Mouse (Mus musculus): ENCODE measurements at regions not wholly inside any gene's neighbourhood (a gene's known extent, or its start where the extent isn't known, plus 50 kb on each side); places are given as distances from the start of the nearest gene placed in this dataset.
A peak's percentile ranks its signal among the peaks of the same experiment; 100 is the strongest.

DNA sequence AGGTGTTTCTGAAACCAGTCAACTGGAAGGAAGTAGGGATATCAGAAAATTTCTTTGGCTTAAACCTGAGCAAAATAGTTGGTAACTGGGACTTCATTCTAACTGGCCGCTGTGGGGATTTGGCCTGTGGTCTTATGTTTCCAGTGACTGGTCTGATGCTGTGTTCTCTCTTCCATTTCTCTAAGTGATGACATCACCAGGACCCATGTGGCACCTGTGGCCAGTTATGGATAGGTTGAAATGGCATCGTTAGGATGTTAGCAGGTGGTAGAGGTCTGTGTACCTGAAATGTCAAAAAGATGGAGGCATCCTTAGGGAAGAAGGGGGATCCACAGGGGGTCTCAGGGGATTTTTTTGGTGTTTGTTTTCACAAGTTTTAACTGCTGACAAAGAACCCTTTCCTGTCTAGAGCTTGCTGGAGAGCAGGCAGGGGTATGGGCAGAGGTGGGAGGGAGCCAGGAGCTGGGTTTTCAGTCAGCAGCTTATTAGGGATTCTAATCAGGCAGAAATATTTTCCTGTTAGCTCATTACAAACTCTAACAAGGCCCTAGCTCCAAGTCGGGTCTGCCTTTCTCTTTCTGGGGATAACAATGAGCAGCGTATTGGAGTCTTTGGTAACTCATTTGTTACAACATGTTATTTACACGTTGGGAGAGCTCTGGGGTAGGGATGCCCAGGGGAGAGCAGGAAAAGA is 170.2 kb downstream of the Adck1 start:
- DNase-seq, result no peak

DNA sequence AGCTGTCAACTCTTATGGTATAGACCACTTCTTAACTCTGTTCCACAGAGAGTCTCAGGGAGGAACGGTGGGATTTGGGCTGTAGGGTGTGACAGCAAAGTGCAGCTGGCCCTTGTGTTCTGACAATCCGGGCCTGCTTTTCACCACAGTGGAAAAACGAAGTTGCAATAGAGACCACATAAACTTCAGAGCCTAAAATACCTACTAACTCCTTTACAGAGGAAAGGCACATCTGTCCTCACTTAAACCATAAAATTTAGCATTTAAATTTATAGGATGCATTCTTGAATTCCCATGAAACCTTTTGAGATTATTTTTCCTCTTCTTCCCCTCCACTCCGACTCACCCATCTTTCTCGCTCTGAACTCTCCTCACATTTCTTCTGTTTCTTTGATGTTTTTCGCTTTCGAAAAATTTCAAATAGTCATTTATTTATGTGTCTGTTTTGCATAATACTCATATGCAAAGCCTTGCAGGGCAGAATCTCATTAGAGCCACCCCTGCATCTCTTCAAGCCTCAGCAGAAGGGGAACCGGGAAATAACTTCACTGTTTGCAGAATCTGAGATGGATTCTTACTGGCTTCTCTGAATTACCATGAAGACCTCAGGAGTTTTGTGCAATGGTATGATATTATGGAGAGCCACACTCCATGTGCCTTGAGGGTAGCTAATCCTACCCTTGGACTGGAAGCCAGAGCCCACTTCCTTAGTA is 172.1 kb downstream of the Adck1 start:
- DNase-seq, result no peak

DNA sequence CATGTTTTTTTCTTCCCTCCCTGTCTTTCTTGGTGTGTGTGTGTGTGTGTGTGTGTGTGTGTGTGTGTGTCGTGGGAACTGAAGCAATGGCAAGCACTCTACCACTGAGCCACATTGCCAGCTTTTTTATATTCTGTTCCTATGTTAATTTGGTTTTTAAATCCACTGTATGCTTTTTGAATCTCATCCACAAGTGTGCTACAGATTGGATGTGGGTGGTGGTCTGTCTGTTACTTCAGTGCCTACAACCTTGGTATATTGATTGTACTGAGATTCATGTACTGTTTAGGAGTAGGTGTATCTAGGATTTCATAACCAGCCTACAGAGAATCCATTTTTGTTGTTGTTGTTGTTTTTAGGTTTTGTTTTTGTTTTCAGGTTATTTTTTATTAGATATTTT is 170.8 kb upstream of the Nrxn3 start:
- DNase-seq, result no peak

DNA sequence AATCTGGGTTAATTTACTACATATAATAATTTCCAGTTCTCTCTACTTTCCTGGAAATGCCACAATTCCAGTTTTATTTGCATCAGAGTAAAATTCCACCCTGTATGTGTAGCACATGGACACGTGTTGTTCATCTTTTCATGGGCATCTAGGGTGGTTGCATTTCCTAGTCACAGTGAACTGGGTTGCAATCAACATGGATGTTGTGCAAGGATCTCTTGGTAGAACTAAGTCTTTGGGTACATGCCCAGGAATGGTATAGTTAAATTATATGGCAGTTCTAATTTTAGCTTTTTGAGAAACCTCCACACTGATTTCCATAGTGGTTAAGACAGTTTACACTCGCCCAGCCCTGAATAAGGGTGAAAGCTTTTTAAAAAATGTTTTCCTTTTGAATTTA is 167.2 kb upstream of the Nrxn3 start:
- no peak for DNase-seq

DNA sequence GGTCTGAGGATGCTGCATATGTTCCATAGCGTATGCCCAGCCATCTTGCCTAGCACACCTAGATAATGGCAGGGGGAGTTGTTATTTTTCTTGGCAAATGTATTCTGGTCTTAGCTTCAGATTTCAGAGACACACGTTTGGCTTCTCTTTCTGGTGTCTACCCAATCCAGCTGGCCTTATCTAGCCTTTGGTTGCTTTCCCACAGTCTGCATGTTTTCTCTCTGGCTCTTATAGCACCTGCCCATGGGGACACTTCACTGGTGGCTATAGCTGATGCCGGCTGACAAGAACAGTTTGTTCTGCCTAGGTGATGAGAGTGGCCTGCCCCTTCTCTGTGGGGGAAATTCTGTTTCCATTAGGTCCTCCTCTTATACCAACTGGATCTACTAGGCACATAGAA is 164.6 kb upstream of the Nrxn3 start:
- DNase-seq, result no peak

DNA sequence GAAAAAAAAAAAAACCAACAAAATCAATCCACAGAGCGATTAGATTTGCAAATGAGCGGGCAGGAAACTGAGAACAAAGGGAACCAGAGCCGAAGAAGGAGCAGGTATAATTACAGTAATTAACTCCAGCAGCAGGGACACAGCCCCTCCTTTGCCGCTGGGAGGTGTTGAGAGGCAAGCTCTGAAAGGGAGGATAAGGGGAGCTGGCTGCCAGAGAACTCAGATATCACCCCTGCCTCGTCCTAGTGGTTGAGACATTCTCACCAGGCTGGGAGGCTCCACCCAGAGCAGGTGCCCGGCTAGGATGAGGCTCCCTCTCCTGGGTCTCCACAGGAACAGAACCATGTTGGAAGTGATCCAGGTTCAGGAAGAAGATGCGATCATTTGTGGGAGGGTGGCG is 142.7 kb upstream of the Nrxn3 start:
- peak; percentile 22 for DNase-seq

DNA sequence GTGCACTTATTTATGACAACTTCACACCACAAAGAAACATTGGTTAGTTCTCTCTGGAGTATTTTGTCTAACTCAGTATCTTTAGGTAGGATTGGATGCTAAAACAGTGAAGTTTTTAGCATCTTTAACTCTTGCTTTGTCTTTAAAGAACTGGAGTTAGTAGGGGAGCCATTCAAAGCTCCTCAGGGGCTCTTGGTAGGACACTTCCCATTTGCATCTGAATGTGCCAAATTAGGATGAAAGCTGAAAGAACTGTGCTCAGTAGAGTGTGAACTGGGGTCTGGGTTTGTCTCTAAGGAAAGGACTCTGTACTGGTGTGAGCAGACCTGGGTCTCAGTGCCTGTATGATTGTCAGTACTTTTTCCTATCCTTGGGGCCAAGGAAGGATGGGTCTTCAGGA is 116.7 kb upstream of the Nrxn3 start:
- DNase-seq, result no peak

DNA sequence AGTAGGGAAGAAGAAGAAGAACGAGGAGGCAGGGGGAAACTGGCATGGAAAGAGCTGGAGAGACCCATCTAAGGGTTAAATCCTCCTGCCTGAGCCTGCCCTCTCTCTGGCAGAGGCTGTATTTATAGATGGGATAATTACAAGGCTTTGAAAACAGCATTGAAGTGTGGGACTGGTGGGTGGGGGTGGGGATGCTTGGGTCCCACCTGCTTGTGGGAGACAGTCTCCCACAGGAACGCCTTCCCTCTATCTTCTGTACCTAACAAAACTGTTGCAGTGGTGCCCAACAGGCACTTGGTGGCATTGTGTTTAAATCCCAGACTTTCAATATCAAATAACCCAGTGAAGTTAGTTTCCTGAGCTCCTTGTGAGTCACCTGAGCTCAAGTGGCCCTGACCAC is 102.6 kb upstream of the Nrxn3 start:
- DNase-seq, result peak; percentile 2

DNA sequence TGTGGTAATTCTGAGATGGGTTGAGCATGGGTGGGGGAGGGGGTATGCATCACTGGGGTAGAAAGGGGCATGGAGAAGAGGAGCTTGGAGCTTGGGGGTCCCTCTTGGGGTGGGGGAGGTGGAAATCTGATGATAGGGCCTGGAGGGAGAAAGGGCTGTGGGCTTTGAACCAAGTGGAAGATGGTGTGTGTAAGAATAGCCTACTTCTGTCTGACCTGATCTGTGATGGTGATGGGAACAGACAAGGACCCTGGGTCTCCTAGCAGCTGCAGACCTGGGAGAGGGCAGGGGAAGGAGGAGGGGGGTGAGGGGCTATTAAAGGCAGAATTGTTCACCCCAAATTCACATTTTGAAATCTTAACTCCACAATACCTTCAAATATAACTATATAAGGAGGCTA is 78.4 kb upstream of the Nrxn3 start:
- no peak for DNase-seq

DNA sequence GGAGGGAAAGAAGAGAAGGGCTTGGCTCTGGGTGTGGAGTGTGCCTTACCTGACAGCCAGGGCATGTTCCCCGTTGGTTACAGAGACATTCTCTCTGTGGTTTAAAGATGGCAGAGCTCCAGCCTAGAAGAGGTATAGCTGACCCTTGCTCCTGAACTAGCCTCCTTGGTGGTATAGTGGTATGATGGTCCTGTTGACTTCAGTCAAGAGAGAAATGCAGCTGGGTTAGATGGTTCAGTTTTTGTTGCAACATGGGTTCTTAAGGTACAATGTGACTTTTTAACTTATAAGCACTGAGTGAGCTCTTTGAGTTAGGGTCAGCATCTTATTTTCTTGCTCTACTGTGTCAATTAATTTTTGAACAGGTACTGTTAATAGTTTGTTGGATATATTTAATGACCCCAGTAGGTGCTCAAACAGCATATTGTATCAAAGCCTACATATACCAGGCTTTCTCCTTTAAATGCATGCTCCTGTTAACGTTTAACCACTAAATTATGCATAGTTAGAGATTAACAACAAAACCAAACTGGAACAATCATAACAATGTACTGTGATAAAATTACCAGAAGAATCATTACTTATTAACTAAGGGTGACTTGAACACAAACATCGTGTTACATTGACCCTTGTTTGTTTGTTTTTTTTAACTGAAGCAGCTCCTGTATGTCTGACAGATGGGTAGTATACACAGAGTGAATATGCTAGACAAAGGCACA is 70.5 kb upstream of the Nrxn3 start:
- no peak for DNase-seq

Data from embryo, embryonic 11 days (tissue).